Mouse (Mus musculus) cerebellum, adult 2 months (tissue): ENCODE results near the gene Fam193b.

Experiments
- CTCF ChIP-seq: fragments of 200-500 bp; IDR thresholded peaks from 2 replicates; pipeline ENCODE4 v1.5.1; 2011; ENCODE audit warnings: low read depth, mild to moderate bottlenecking, control low read depth, low read length, moderate library complexity, borderline replicate concordance; ENCODE audit not compliant: insufficient read depth
- POLR2A ChIP-seq: fragments of 200-500 bp; IDR thresholded peaks from 2 replicates; pipeline ENCODE4 v1.6.1; 2011; ENCODE audit warnings: low read length, control low read depth, borderline replicate concordance; ENCODE audit not compliant: insufficient read depth

GRCm38 (mm10) chr13:55600657-55601056, 29.7 kb upstream of the Fam193b start:
- TF ChIP-seq POLR2A: no peak
- no peak for TF ChIP-seq CTCF
